Mouse (Mus musculus) retina, postnatal 1 day (tissue): ENCODE results near the gene Atp1b2.

Source experiments
- DNase-seq: peaks from one replicate; pipeline ENCODE4 v3.0.0-alpha.2; 2012

Gene Atp1b2

DNA sequence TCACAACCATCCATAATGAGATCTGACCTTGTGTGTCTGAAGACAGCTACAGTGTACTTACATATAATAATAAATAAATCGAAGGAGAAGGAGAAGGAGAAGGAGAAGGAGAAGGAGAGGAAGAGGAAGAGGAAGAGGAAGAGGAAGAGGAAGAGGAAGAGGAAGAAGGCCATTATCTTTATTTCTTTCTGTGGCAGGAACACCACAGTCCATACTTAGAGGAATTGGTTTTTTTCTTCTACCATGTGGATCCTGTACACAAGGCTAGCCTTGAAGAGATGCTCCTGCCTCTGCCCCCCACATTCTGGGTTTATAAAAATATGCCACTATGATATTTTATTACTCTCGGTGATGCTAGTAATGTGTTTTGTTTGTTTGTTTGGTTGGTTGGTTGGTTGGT lies 1.1 kb upstream of the Atp1b2 start:
- DNase-seq: no peak

DNA sequence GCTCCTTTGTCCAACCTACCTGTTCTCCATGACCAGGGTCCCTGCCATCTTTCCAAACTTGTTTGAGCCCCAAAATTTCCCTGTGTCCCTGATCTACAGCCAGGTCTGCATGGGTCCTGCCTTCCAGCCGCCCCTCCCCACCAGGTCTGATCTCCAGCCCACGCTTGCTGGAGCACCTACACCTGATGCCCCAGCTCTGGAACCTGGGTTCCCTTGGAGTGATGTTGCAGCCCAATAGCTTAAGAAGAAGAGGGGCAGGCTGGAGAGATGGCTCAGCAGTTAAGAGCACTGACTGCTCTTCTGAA lies 701 bp upstream of the Atp1b2 start:
- no peak for DNase-seq

DNA sequence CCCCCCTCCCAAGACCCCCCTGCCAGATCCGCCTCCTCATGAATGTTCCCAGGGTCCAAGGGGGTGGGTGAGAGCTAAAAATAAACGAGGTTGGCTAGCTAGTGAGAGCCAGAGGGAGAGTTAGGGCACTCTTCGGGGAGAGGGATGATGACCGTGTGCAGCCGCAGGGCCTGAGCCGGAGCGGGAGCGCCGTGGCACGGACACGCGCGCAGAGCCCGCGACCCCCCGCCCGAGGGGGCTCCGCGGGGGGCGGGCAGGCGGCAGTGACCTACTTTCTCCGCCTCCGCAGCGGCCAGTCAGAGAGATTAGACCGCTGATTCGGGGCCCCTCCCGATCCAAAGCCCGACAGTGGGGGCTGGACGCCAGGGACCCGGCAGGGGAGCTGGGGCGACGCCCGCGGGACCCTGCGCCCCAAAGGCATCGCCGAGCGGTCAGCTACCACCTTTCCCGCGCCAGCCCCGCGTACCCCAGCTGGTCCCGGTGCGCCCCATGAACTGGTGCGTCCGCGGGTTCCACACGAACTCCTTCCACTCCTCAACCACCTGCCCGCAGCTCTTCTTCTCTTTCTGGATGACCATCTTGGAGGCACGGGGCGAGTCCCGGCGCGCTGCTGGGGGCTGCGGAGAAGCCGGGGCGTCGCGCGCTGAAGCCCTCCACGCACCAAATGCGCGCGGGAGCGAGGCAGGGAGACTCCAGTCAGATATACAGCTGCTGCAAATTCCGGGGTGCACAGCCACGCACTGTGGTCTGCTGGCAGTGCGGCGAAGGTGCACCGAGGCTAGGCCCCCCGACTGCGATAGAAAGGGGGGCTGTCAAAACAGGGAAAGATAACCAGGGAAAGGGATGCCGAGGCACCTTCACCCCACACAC lies 712 bp downstream of the Atp1b2 start:
- DNase-seq: peak; percentile 90

DNA sequence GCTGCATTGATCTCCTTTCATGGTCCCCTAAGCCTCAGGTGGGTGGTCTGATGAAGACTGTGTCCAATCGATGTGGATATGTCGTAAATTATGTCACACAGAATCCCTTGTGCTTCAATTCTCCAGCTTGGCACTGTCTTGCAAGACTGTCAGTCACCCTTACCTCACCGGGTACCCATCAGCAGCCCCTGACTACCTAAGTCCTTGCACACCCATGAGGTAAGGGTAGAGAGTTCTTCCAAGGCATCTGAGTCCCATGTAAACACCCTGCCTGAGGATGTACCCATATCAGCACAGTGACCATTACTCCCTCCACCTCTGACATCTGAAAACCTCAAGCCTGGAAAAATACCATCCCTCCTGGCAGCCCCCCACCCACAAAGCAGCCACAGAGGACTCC lies 1.4 kb downstream of the Atp1b2 start:
- DNase-seq: no peak

DNA sequence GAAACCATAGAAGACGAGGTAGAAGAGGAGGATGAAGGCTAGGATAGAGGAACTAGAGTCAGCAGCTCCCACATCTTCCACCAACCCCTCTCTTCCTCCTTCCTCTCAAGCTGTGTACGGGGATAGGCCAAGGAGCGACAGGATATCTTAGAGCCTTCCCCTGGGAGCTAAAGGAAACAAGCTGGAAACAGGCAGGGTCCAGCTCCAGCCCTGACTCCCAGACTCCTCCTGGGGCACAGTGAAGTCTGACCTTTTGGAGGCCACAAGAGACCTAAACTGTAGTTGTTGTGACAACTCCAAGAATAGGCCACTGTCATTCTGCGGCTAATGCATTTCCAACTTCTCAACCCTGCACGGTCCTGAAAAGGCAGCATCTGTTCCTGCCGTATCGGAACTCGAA lies 2.2 kb downstream of the Atp1b2 start:
- no peak for DNase-seq

DNA sequence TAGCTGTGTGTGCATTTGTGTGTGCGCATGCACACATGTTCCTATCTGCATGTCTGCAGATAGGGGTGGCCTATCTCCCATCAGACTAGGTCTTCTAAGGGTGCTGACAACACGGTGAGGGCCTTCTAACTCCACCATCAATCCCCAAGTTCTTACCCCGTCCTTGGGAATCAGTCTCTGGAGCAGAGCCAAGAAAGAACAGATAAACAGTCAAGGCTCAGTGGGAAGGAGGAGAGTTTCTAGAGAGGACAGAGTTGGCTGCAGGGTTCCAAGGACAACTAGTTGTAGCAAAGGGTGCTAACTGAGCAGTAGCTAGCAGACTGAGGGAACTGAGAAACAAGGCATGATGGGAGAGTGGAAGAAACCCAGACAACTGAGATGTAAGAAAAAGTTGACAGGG lies 4.0 kb downstream of the Atp1b2 start:
- DNase-seq: no peak

DNA sequence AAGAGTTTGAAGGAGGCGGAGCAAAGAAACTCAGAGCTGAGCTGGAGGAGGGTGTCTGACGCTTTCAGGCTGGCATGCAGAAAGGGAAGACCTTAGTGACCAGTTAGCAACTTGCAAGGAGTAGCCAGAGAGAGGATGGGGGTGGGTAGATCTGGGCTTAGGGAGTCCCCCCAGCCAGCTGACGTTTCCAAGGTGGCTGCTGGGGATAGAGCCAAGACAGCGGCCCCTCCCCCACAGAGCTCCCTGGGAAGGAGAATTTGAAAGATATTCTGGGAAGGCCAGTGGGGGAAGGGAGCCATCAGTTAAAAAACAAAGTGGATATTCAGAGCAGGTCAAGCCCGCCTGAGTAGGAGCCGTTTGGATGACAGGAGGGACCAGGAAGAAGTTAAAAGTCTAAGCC lies 5.6 kb downstream of the Atp1b2 start:
- DNase-seq: peak; percentile 38

DNA sequence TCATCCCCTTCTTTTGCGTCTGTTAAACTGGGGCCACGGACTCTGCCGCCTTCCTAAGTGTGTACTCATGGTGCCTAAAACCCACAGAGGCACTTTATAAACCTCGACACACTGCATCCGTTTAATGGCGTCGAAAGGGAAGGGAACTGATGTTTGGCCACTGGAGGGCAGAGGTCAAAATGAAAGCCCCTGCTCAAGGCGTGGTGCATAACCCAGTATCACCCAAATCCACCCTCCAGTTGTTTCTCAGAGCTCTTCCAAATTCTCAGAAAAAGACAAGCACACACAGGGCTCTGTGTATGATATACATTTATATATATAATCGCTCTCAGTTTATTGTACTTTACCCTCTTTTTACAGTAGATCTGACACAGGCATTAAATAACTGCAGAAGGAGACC lies 6.3 kb downstream of the Atp1b2 start:
- DNase-seq: no peak

DNA sequence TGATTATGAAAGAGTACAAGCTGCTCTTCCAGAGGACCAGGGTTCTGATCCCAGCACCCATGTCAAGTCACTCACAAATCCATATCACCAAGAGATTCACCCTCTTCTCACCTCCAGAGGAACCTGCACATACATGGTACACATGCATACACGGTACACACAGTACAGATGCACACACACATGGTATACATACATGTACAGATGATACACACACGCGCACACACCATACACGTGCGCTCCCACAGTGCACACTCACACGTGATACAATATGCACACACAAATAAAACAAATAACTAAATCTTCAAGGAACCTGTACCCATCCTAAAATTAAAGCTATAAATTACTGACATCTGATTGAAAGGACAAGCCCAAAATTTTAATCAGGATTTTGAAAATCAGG lies 10.9 kb downstream of the Atp1b2 start:
- no peak for DNase-seq

DNA sequence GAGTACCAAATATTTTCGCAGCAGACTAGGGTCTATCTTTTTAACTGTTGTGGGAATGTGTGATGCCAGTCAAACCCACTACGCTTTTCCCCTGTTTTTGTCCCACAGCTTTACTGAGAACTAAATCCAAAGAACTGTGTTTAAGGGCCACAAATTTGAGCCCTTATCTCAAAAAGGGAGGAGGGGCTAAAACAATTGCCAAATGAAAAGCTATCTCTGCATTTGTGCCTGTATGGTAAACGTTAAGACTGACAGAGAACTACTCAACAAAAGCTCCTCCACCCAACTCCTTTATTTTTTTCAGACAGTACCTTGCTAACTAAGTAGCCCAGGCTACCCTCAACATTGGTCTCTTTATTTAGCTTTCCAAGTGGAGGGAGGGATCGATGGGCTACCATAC lies 12.9 kb downstream of the Atp1b2 start:
- no peak for DNase-seq

DNA sequence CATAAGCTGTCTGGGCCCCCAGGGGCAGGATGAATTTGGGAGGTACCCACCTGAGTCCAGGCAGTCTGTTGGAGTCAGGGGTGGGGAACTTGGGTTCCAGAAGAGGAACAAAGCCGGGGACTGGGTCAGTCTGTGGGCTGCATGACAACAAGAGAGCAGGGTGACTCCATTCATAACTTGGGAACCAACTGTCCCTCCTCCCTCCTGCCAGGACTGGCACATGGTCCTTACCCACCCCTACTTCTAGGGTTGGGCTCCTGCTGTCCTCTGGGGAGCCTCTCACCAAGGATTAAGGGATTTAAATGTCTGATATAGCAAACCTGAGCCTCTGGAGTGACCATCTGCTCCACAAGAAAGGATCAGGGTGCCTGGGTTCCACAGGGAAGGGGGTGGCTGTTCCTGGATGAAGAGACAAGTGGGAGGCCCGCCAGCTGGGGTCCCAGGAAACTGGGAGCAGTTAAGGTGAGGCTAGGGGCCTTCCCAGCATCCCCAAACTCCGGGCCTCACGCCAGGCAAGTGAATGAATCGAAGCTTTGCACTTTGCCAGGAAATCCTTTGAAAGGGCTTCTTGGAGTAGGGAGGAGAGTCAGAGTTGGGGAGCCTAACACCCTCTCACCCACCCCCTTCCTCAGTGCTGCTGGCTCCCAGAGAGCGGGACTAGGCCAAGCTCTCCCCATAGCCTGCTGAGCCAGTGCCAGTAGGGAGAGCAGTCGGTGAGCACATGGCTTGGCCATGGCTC lies 13.7 kb downstream of the Atp1b2 start:
- peak; percentile 86 for DNase-seq

DNA sequence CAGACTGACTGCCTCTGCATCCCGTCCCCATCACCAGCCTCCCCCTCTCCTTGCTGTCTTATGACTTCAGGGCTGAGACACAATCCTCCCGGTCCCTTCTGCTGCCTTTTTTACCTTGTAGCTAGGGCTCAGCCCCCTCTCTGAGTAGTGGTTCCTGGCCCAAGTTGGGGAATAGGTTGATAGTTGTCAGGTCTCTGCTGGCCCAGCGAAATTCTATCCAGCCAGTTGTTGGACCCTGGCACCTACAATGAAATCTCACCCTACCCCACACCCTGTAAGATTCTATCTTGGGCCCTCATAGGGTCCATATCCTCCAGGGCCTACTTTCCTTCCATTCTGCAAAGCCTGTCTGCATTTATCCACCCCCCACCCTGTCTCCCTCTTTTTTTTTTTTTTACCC lies 14.3 kb downstream of the Atp1b2 start:
- no peak for DNase-seq

DNA sequence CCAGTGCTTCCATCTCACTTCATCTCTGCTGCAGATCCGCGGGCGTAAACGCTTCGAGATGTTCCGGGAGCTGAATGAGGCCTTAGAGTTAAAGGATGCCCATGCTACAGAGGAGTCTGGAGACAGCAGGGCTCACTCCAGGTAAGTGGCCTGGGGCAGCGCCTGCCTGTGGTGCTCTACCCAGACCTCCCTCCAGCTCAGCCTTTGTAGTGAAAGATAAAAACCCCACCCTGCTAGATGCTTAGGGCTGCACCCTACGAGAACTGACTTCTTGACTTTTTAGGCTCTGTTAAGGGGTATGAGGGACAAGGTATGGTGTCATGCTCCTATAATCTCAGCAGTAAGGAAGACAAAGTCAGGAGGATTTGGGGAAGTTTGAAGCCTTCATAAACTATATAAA lies 15.1 kb downstream of the Atp1b2 start:
- no peak for DNase-seq

DNA sequence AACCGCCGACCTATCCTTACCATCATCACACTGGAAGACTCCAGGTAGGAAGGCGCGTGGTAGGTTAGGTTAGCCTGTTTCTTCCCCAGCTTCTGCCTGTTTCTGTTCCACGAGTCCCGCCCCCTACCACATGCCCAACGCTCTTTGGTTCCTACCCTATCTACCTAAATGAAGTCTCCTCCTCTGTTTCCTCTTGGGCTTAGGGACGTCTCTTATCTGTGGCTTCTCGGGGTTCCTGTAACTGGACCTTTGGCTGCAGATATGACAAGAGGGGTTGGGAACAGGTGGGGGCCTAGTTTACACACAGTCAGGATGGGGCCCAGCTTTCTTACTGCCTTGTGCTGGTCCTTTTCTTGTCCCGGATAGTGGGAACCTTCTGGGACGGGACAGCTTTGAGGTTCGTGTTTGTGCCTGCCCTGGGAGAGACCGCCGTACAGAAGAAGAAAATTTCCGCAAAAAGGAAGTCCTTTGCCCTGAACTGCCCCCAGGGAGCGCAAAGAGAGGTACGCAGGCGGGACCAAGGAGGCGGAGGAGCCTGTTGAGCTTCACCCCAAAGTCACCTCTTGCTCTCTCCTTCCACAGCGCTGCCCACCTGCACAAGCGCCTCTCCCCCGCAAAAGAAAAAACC lies 16.4 kb downstream of the Atp1b2 start:
- no peak for DNase-seq

DNA sequence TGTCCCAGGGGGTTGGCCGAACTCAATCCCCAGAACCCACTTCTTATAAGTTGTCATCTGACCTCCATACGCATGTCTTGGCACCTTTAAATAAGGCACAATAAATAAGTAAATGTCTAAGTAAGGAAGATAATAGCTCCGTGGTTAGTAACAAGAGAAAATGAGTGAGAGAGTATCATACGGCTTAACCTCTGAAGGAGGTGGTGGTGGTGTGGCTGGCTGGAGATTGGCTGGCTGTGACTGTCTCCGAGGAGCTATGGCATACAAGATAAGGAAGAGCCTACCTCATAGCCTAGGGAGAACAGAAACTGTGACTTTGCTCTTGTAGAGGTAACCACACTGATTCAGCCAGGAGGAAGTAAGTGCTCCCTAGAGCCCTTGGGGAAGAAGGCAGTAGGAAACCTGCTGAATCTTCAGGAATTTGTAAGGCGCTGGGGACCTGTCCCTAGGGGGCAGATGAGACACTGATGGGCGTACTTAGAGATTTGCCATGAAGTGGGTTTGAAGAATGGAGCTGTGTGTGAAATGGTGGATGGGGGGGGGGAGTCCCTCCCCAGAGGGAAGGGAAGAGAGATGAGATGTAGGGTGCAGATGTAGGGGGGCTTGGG lies 19.9 kb downstream of the Atp1b2 start:
- no peak for DNase-seq

DNA sequence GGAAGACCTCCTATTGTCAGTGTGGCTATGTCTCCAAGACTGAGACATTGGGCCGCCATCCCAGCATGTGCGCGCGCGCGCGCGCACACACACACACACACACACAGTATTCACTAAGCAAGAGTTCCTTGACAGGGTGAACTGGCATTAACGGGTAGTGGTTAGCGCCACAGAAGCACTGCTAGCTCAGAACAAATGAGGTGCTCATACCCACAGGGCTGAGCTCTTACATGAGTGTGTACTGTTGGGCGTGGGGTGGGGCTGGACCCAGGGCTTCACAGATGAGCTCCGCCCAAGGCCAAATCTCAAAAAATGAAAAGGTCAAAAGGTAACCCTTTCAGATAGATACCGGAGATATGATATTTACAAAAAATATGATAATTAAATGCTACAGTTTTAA lies 20.8 kb downstream of the Atp1b2 start:
- no peak for DNase-seq

DNA sequence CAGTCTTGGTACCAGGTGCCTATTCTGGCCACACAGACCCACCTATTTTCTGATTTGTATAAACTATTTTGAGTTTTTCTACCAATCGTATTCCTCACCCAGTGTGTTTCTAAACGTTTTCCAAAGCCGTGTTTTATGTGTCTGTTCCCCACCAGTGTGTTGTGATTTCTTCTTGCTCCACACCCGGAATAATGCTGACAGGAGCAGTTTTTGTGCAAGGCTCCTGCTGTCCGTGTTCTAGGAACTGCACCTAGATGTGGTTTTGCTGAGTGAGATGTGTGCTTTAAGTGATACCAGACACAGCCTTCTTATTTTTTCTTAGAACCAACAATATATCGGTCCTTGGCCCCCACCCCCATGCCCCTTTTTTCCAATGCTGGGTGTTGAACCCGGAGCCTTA lies 21.7 kb downstream of the Atp1b2 start:
- DNase-seq: no peak

DNA sequence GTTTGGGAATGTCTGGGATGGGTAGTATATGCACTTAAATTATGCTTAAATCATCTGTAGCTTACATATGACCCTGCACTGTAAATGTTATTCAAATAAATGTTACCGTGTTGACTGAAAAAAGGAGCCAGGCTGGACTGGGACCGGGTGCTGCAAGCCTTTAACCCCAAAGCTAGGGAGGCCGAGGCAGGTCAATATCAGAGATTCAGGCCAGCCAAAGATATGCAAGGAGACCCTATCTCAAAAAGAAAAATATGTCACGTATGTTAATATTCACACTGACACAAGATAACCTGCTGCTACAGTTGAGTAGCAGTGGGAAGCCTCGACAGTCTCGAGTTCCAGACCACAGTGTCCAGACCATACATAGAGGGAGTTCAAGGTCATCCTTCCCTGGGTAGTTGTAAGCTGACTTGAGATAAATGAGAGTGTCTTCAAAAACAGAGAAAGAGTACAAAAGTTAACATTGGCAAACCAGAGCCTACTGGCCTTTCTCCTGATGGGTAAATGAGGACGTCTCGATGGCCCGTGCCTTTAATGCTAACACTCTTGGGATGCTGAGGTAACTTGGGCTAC lies 23.4 kb downstream of the Atp1b2 start:
- DNase-seq: no peak

DNA sequence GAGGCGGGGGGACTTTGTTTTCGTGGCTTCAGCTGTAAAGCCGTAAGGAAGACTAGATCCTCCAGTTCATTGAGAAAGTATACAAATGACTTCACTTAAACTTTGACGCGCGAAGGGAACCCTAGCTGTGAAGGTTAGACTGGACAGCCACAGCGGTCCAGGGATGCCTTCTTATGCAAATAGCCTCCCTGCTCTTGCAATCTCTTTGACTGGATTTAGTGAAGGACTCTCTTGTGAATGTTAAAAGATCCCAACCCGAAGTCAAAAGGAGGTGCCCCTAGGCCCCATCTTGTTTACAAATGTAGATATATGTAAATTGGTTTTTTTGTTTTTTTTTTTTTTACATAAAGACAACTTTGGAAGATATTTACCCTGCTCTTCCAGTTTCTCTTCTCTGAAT lies 23.9 kb downstream of the Atp1b2 start:
- no peak for DNase-seq

DNA sequence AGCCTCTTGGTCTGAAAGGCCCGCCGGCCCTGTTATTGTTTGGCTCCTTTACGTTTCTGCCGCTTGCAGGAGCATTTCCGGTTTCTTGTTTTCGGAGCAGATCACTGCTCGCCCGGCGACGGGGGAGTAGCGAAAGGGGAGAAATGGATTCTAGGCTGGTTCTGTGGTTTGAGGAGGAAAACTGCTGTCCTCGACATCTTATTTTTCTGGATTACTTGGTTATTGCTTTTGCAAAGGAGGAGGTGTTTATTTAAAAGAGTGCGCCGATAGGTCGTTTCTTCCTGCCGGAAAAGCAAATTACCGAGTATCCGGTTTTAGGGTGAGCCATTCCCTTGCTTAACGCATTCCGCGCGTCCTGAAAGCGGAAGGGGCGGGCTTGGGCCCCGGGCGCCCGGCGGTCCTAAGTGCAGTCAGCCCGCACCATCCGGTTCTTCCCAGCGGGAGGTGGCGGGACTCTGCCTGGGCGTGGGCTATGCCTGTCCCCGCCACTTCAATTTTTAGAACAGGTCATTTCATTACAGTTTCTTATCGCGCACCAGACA lies 24.5 kb downstream of the Atp1b2 start:
- peak; percentile 97 for DNase-seq

DNA sequence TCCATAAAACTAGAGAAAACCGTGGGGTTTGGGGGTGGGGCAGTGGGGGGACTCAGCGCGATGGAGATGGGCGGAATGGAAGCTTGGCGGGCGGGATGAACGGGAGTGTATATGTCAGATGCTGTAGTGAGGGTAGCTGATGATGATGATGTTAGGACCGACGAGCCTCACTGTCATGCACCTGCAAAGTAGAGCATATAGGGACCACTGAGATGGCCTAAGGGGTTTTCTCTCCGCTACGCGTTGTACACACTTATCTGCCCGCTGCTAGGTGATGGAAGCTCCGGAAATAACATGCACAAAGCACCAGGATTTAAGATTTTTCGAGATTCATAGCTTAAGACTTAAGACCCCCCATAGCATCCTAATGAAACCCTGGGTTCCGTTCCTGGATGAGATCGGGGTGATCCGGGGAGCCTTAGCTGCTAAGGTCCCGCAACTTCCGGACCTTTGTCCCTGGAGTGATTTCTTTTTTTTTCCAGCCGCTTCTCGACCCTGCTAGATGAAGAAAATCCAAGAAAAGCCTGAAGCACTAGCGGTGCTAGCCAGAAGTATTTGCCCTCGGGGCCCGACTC lies 25.1 kb downstream of the Atp1b2 start:
- no peak for DNase-seq

DNA sequence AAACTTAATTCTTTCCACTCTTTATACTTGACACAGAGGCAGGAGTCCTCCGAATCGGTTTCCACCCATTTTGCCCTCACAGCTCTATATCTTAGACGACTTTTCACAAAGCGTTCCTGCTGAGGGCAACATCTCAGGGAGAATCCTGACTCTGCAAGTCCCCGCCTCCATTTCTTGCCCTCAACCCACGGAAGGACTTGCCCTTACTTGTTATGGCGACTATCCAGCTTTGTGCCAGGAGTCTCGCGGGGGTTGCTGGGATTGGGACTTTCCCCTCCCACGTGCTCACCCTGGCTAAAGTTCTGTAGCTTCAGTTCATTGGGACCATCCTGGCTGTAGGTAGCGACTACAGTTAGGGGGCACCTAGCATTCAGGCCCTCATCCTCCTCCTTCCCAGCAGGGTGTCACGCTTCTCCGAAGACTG lies 25.6 kb downstream of the Atp1b2 start, which contains the start of the genes Wrap53 and Trp53:
Gene Wrap53, minus strand, starts transcription at position 165 of the 424 bp plus-strand sequence.
Gene Trp53, plus strand, starts transcription at position 269 of the 424 bp plus-strand sequence.
- DNase-seq: peak; percentile 96
